Mouse (Mus musculus) olfactory bulb, adult 2 months (tissue): Measurements from ENCODE around the gene Rnf144b.

Source experiments
- CTCF ChIP-seq: fragments of 200-500 bp; IDR thresholded peaks from 2 replicates; pipeline ENCODE4 v1.5.1; 2012; ENCODE audit warnings: low read depth, mild to moderate bottlenecking, low read length, moderate library complexity; ENCODE audit not compliant: insufficient read depth
- POLR2A ChIP-seq: fragments of 200-500 bp; IDR thresholded peaks from 2 replicates; pipeline ENCODE4 v1.6.1; 2012; ENCODE audit warnings: mild to moderate bottlenecking, low read depth, low read length, moderate library complexity; ENCODE audit not compliant: insufficient read depth

GRCm38 (mm10) chr13:47274139-47274538 lies 151.7 kb downstream of the Rnf144b start:
- TF ChIP-seq CTCF (no peak), POLR2A (no peak)
